Mouse (Mus musculus) heart, embryonic 10.5 days (tissue): ENCODE measurements around the gene Epop. TPM values are rescaled to one million over a fixed set of nuclear protein-coding genes. Genes with fewer than 3 reads are reported as not detected.
"Not testable (repeated sequence)": the region's sequence is repeated elsewhere in the genome, so short reads cannot be mapped to it uniquely, and the experiment has no call there.

Source experiments
- DNase-seq: peaks from one replicate; pipeline ENCODE4 v3.0.0-alpha.2; 2017; ENCODE audit warnings: low spot score
- H3K27ac ChIP-seq: fragments of 300-500 bp; sonication (generic); 2 replicates; pipeline ENCODE4 v1.5.1; 2016; ENCODE audit warnings: mild to moderate bottlenecking
- H3K27me3 ChIP-seq: fragments of 300-500 bp; sonication (generic); 2 replicates; pipeline ENCODE4 v1.6.1; 2016; ENCODE audit warnings: mild to moderate bottlenecking; ENCODE audit not compliant: poor library complexity, insufficient read depth, severe bottlenecking
- H3K36me3 ChIP-seq: fragments of 300-500 bp; sonication (generic); 2 replicates; pipeline ENCODE4 v1.6.1; 2016; ENCODE audit warnings: mild to moderate bottlenecking, moderate library complexity
- H3K4me1 ChIP-seq: fragments of 300-500 bp; sonication (generic); 2 replicates; pipeline ENCODE4 v1.6.1; 2016; ENCODE audit warnings: mild to moderate bottlenecking
- H3K4me3 ChIP-seq: fragments of 300-500 bp; sonication (generic); 2 replicates; pipeline ENCODE4 v1.5.1; 2016; ENCODE audit warnings: mild to moderate bottlenecking, moderate library complexity
- H3K9me3 ChIP-seq: fragments of 300-500 bp; sonication (generic); 2 replicates; pipeline ENCODE4 v1.6.1; 2016; ENCODE audit warnings: mild to moderate bottlenecking, moderate library complexity
- WGBS: fragments of 180-500 bp; shearing (Covaris S2); methylation state at CpG from one replicate; pipeline ENCODE4 v1.1.7; 2016; 5-methylcytosine and 5-hydroxymethylcytosine counted together
- polyA plus RNA-seq: library from polyadenylated mRNA; unstranded; fragments of >200 nt; fragmentation: Nextera tagmentation; extraction: Ambion mirVana; gene quantifications from 2 replicates; pipeline ENCODE4 v1.2.1, GENCODE M21; 2016

Gene Epop
- polyA plus RNA-seq, 1 experiment from 2014 or later = 8.5 TPM

- Histone ChIP-seq H3K27ac (peak overlapping the region; percentile 97), H3K4me1 (peaks cover 58% of the 10 kb centered on the region), H3K9me3 (no peaks in the 10 kb centered on the region), H3K36me3 (no peaks in the 10 kb centered on the region), H3K27me3 (0 out of 2 replicates have a peak, but pooled peaks cover 11% of the 10 kb centered on the region), H3K4me3 (peak overlapping the region; percentile 91)
- DNase-seq = no peak
- 24% methylated on average over 11 of the region's 11 CpGs for WGBS
Measured at GRCm38 (mm10) chr11:97658751-97659266, 29.3 kb upstream of the Epop start.

DNA sequence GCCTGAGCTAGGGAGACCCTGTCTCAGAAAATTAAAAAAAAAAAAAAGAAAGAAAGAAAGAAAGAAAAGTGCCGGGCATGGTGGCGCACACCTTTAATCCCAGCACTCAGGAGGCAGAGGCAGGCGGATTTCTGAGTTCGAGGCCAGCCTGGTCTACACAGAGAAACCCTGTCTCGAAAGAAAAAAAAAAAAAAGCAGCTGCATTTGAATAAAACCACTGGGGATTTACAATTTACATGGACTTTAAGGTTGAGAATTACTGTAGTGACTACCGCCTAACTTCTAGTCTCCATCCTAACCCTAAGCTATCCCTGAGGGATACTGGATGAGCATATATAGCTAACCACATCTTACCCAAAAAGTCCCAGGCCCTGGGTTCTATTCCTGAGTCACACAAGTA lies 28.5 kb upstream of the Epop start:
- Histone ChIP-seq H3K27me3 (0 out of 2 replicates have a peak, but pooled peaks cover 11% of the 10 kb centered on the region), H3K4me1 (peaks cover 58% of the 10 kb centered on the region)
- H3K4me3 ChIP-seq, H3K9me3 ChIP-seq, H3K36me3 ChIP-seq, H3K27ac ChIP-seq, DNase-seq: not testable (repeated sequence)
- 86% methylated on average over 6 of the region's 6 CpGs for WGBS

- WGBS = 28% methylated on average over 4 of the region's 6 CpGs
- no peaks in the 10 kb centered on the region for H3K36me3 ChIP-seq
Measured at GRCm38 (mm10) chr11:97657184-97657945, 27.9 kb upstream of the Epop start.

GRCm38 (mm10) chr11:97656269-97656971 lies 26.9 kb upstream of the Epop start:
- 73% methylated on average over 14 of the region's 14 CpGs for WGBS
- H3K9me3 ChIP-seq = no peaks in the 10 kb centered on the region
- no peaks in the 10 kb centered on the region for H3K36me3 ChIP-seq
- H3K4me3 ChIP-seq = no peak overlapping the region
- H3K4me1 ChIP-seq = peaks cover 45% of the 10 kb centered on the region
- DNase-seq = no peak
- 0 out of 2 replicates have a peak, but pooled peaks cover 6% of the 10 kb centered on the region for H3K27me3 ChIP-seq
- peak overlapping the region; percentile 67; the same call in 1 of the 2 replicates for H3K27ac ChIP-seq

More at GRCm38 (mm10) chr11:97657184-97657945, 27.9 kb upstream of the Epop start:
- no peaks in the 10 kb centered on the region for H3K9me3 ChIP-seq
- peak overlapping the region; percentile 67 for H3K27ac ChIP-seq
- H3K4me1 ChIP-seq = peaks cover 54% of the 10 kb centered on the region
- DNase-seq = no peak
- H3K4me3 ChIP-seq = 0 out of 2 replicates have a peak overlapping the region, but pooled peaks have one; percentile 12
- 0 out of 2 replicates have a peak, but pooled peaks cover 11% of the 10 kb centered on the region for H3K27me3 ChIP-seq

- DNase-seq = no peak
- no peak overlapping the region for H3K4me3 ChIP-seq
- WGBS = 91% methylated on average over 2 of the region's 2 CpGs
- H3K4me1 ChIP-seq = peaks cover 25% of the 10 kb centered on the region
- H3K27me3 ChIP-seq = no peaks in the 10 kb centered on the region
- H3K27ac ChIP-seq = no peak overlapping the region
- no peaks in the 10 kb centered on the region for H3K36me3 ChIP-seq
- H3K9me3 ChIP-seq = no peaks in the 10 kb centered on the region
Measured at GRCm38 (mm10) chr11:97654210-97654609, 24.7 kb upstream of the Epop start.

- not testable (repeated sequence) for H3K27me3 ChIP-seq, DNase-seq, H3K36me3 ChIP-seq, H3K4me3 ChIP-seq, H3K27ac ChIP-seq, H3K9me3 ChIP-seq
- 89% methylated on average over 11 of the region's 11 CpGs for WGBS
- H3K4me1 ChIP-seq = peaks cover 17% of the 10 kb centered on the region
Measured at GRCm38 (mm10) chr11:97653376-97653775, 23.9 kb upstream of the Epop start.

- no peaks in the 10 kb centered on the region for H3K4me1 ChIP-seq
- 62% methylated on average over 5 of the region's 5 CpGs for WGBS
- H3K27me3 ChIP-seq = no peaks in the 10 kb centered on the region
- no peak overlapping the region for H3K27ac ChIP-seq
- H3K36me3 ChIP-seq = no peaks in the 10 kb centered on the region
- no peak overlapping the region for H3K4me3 ChIP-seq
- H3K9me3 ChIP-seq = no peaks in the 10 kb centered on the region
- no peak for DNase-seq
Measured at GRCm38 (mm10) chr11:97650341-97650740, 20.8 kb upstream of the Epop start.

DNA sequence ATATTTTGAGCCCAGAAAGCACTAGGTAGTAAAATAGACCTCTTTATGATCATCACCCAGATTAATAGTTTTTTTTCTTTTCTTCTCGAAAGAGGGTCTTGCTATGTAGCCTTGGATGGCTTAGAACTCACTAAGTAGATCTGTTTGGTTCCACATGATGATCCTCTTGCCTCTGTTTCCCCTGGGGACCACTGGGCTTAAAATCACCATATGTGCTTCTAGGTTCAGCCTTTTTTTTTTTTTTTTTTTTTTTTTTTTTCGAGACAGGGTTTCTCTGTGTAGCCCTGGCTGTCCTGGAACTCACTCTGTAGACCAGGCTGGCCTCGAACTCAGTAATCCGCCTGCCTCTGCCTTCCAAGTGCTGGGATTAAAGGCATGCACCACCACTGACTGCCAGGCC lies 19.0 kb upstream of the Epop start:
- WGBS = 70% methylated on average over 4 of the region's 4 CpGs
- not testable (repeated sequence) for H3K36me3 ChIP-seq, H3K27ac ChIP-seq

DNA sequence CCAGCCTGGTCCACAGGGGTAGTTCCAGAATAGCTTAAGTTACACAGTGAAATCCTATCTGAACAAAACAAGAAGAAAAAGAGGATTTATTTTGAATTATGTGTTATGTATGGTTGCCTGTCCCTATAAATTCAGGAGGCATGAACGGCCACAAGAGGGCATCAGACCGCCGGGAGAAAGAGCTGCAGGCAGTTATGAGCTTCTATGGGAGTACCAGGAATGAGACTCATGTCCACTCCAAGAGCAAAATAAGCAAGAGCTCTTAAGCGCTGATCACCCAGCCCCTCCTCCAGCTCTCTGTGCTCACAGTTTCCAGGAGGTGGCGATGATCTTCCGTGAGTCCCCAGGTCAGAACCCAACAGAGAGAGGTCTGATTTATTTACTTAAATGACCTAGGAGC lies 15.3 kb upstream of the Epop start:
- Histone ChIP-seq H3K4me3 (no peak overlapping the region), H3K4me1 (no peaks in the 10 kb centered on the region), H3K36me3 (no peaks in the 10 kb centered on the region), H3K27ac (no peak overlapping the region), H3K9me3 (no peaks in the 10 kb centered on the region), H3K27me3 (no peaks in the 10 kb centered on the region)
- WGBS = 4% methylated on average over 6 of the region's 6 CpGs
- DNase-seq = no peak

More for the DNA sequence above, 19.0 kb upstream of the Epop start:
- H3K27me3 ChIP-seq, H3K4me1 ChIP-seq, DNase-seq, H3K9me3 ChIP-seq, H3K4me3 ChIP-seq: not testable (repeated sequence)

GRCm38 (mm10) chr11:97643380-97644055 lies 14.0 kb upstream of the Epop start:
- WGBS = 73% methylated on average over 8 of the region's 8 CpGs
- Histone ChIP-seq H3K27me3 (no peaks in the 10 kb centered on the region), H3K4me1 (no peaks in the 10 kb centered on the region), H3K27ac (no peak overlapping the region), H3K36me3 (no peaks in the 10 kb centered on the region), H3K4me3 (no peak overlapping the region), H3K9me3 (no peaks in the 10 kb centered on the region)
- peak; percentile 61 for DNase-seq

GRCm38 (mm10) chr11:97642746-97643145 lies 13.2 kb upstream of the Epop start:
- no peak overlapping the region for H3K4me3 ChIP-seq
- WGBS = 53% methylated on average over 2 of the region's 2 CpGs
- no peak for DNase-seq

DNA sequence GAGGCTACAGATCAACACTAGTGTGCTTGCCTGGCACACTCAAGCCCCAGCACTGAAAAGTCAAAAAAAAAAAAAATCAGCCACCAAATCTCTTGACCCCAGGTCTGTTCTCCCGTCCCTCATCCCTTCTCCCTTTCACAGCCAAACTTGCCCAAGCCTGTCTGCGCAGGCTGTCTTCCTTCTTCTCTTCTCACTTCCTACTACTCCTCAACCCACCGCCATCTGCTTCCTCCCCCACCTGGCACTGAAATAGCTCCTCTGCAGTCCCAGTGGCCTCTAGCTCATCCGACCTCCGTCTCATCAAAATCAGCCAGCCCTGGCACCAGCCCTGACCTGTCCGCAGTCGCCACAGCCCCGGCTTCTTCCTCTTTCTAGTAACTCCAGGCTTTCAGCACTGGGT lies 12.2 kb upstream of the Epop start:
- H3K36me3 ChIP-seq = no peaks in the 10 kb centered on the region
- 45% methylated on average over 8 of the region's 8 CpGs for WGBS
- no peaks in the 10 kb centered on the region for H3K4me1 ChIP-seq
- no peaks in the 10 kb centered on the region for H3K9me3 ChIP-seq
- peak overlapping the region; percentile 36; the same call in 1 of the 2 replicates for H3K27ac ChIP-seq
- no peak overlapping the region for H3K4me3 ChIP-seq
- no peaks in the 10 kb centered on the region for H3K27me3 ChIP-seq
- DNase-seq = no peak

More at GRCm38 (mm10) chr11:97642746-97643145, 13.2 kb upstream of the Epop start:
- H3K4me1 ChIP-seq = no peaks in the 10 kb centered on the region
- H3K27me3 ChIP-seq = no peaks in the 10 kb centered on the region
- H3K9me3 ChIP-seq = no peaks in the 10 kb centered on the region
- H3K27ac ChIP-seq = no peak overlapping the region
- H3K36me3 ChIP-seq = no peaks in the 10 kb centered on the region
